Mouse (Mus musculus): ENCODE measurements at regions not wholly inside any gene's neighbourhood (a gene's known extent, or its start where the extent isn't known, plus 50 kb on each side); places are given as distances from the start of the nearest gene placed in this dataset.
"Not testable (repeated sequence)": the region's sequence is repeated elsewhere in the genome, so short reads cannot be mapped to it uniquely, and the experiment has no call there.

- DNase-seq, result no peak
- intact Hi-C loops (cut with DNase I; ENCODE audit: low total_unique reads), result no loop called here
Measured at GRCm38 (mm10) chr7:83443596-83444278, 141.0 kb upstream of the Tmc3 start.

- intact Hi-C loops (cut with DNase I; ENCODE audit: low total_unique reads), result no loop called here
- no peak for DNase-seq
Measured at GRCm38 (mm10) chr7:83444279-83444615, 140.5 kb upstream of the Tmc3 start.

- no peak for DNase-seq
- intact Hi-C loops (cut with DNase I; ENCODE audit: low total_unique reads), result no loop called here
Measured at GRCm38 (mm10) chr7:83445181-83445926, 139.4 kb upstream of the Tmc3 start.

GRCm38 (mm10) chr7:83450346-83450745 is 134.4 kb upstream of the Tmc3 start:
- no peak for DNase-seq
- intact Hi-C loops (cut with DNase I; ENCODE audit: low total_unique reads), result no loop called here

GRCm38 (mm10) chr7:83452309-83452708 is 132.4 kb upstream of the Tmc3 start:
- DNase-seq, result no peak
- intact Hi-C loops (cut with DNase I; ENCODE audit: low total_unique reads), result no loop called here

- intact Hi-C loops (cut with DNase I; ENCODE audit: low total_unique reads), result no loop called here
- no peak for DNase-seq
Measured at GRCm38 (mm10) chr7:83459520-83459919, 125.2 kb upstream of the Tmc3 start.

- intact Hi-C loops (cut with DNase I; ENCODE audit: low total_unique reads), result no loop called here
Measured at GRCm38 (mm10) chr7:83467006-83467405, 117.7 kb upstream of the Tmc3 start.

GRCm38 (mm10) chr7:83469856-83470255 is 114.9 kb upstream of the Tmc3 start:
- intact Hi-C loops (cut with DNase I; ENCODE audit: low total_unique reads); DNase-seq: not testable (repeated sequence)

More at GRCm38 (mm10) chr7:83467006-83467405, 117.7 kb upstream of the Tmc3 start:
- DNase-seq, result no peak

GRCm38 (mm10) chr7:83471111-83471510 is 113.6 kb upstream of the Tmc3 start:
- no peak for DNase-seq
- intact Hi-C loops (cut with DNase I; ENCODE audit: low total_unique reads), result no loop called here

- DNase-seq, result no peak
- intact Hi-C loops (cut with DNase I; ENCODE audit: low total_unique reads), result no loop called here
Measured at GRCm38 (mm10) chr7:83474471-83474870, 110.3 kb upstream of the Tmc3 start.

- DNase-seq, result no peak
Measured at GRCm38 (mm10) chr7:83474986-83475385, 109.7 kb upstream of the Tmc3 start.

GRCm38 (mm10) chr7:83475438-83476160 is 109.1 kb upstream of the Tmc3 start:
- DNase-seq, result peak; percentile 41
- intact Hi-C loops (cut with DNase I; ENCODE audit: low total_unique reads), result no loop called here

More at GRCm38 (mm10) chr7:83474986-83475385, 109.7 kb upstream of the Tmc3 start:
- intact Hi-C loops (cut with DNase I; ENCODE audit: low total_unique reads), result no loop called here

GRCm38 (mm10) chr7:83476161-83476495 is 108.6 kb upstream of the Tmc3 start:
- no peak for DNase-seq
- intact Hi-C loops (cut with DNase I; ENCODE audit: low total_unique reads), result no loop called here

GRCm38 (mm10) chr7:83476861-83477260 is 107.9 kb upstream of the Tmc3 start:
- intact Hi-C loops (cut with DNase I; ENCODE audit: low total_unique reads), result no loop called here
- no peak for DNase-seq

GRCm38 (mm10) chr7:83477661-83478121 is 107.0 kb upstream of the Tmc3 start:
- DNase-seq, result no peak
- intact Hi-C loops (cut with DNase I; ENCODE audit: low total_unique reads), result no loop called here

- intact Hi-C loops (cut with DNase I; ENCODE audit: low total_unique reads), result no loop called here
- no peak for DNase-seq
Measured at GRCm38 (mm10) chr7:83481655-83482054, 103.1 kb upstream of the Tmc3 start.

GRCm38 (mm10) chr7:83482254-83482653 is 102.5 kb upstream of the Tmc3 start:
- no peak for DNase-seq
- intact Hi-C loops (cut with DNase I; ENCODE audit: low total_unique reads), result no loop called here

GRCm38 (mm10) chr7:83482671-83483304 is 101.9 kb upstream of the Tmc3 start:
- intact Hi-C loops (cut with DNase I; ENCODE audit: low total_unique reads), result no loop called here
- DNase-seq, result no peak

GRCm38 (mm10) chr7:83486156-83486750 is 98.5 kb upstream of the Tmc3 start:
- no peak for DNase-seq
- intact Hi-C loops (cut with DNase I; ENCODE audit: low total_unique reads), result no loop called here

GRCm38 (mm10) chr7:83489790-83490189 is 94.9 kb upstream of the Tmc3 start:
- intact Hi-C loops (cut with DNase I; ENCODE audit: low total_unique reads), result no loop called here
- no peak for DNase-seq

Data from gastrocnemius, postnatal 14 days (tissue).